Mouse (Mus musculus): Measurements from ENCODE around the gene Coq6. TPM values are rescaled to one million over a fixed set of nuclear protein-coding genes. Genes with fewer than 3 reads are reported as not detected.

Gene Coq6
- polyA plus RNA-seq, 1 experiment from 2014 or later, result 23.2 TPM

DNA sequence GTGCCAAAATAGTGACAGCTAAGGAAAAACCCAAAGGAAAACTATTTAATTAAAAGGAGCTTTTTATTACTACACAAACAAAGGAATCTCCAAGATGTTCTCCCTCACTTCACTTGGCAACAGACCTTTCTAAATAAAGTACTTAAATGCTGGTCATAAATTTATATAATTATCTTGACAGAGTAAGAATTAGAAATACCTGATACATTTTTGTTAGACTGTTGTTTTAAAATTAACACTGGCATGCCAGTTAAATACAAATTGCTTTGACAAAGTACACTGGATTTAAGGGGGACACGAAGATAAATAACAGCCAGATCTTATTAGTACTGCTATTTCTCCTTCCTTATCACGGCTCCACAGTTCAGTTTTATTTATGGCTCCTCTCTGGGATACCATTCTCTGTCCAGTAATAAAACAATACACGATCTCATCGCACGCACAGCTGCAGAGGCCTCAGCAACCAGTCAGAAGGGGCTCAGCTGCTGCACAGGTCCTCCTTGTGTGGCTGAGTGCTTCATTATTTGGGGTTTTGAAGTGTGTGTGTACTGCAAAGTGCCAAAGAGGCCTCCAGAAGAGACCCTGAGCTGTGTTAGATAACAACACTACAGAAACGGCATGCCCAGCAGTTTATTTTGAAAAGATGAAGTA is 12.5 kb downstream of the Coq6 start:
- peaks cover 84% of the 10 kb centered on the region for H3K36me3 ChIP-seq (ENCODE audit: control insufficient read depth, insufficient read depth)

GRCm38 (mm10) chr12:84382369-84382768 is 20.9 kb downstream of the Coq6 start:
- WGBS, result 91% methylated on average over 4 of the region's 4 CpGs
- TF ChIP-seq CTCF (IDR thresholded peaks at IDR 0.05; ENCODE audit: low read depth), result no peak
- Histone ChIP-seq H3K9ac (ENCODE audit: low read depth, low read length) (no peak overlapping the region), H3K4me2 (replicated peaks; ENCODE audit: low read depth) (no peak overlapping the region), H3K4me3 (ENCODE audit: low read depth, low read length) (no peak overlapping the region), H3K9me3 (ENCODE audit: control insufficient read depth) (no peaks in the 10 kb centered on the region), H3K4me1 (replicated peaks; ENCODE audit: control insufficient read depth, insufficient read depth, low read length) (0 out of 2 replicates have a peak, but pooled peaks cover 2% of the 10 kb centered on the region), H3K27ac (ENCODE audit: low read depth, low read length) (no peak overlapping the region), H3K27me3 (replicated peaks; ENCODE audit: control insufficient read depth, insufficient read depth, low read length) (no peaks in the 10 kb centered on the region), H3K36me3 (ENCODE audit: control insufficient read depth, insufficient read depth) (peaks cover 54% of the 10 kb centered on the region)
- no peak for ATAC-seq

More for the DNA sequence above, 12.5 kb downstream of the Coq6 start:
- Histone ChIP-seq H3K9ac (ENCODE audit: low read depth, low read length) (no peak overlapping the region), H3K9me3 (ENCODE audit: control insufficient read depth) (no peaks in the 10 kb centered on the region), H3K4me1 (replicated peaks; ENCODE audit: control insufficient read depth, insufficient read depth, low read length) (0 out of 2 replicates have a peak, but pooled peaks cover 3% of the 10 kb centered on the region), H3K27me3 (replicated peaks; ENCODE audit: control insufficient read depth, insufficient read depth, low read length) (no peaks in the 10 kb centered on the region), H3K4me3 (ENCODE audit: low read depth, low read length) (no peak overlapping the region), H3K4me2 (replicated peaks; ENCODE audit: low read depth) (no peak overlapping the region), H3K27ac (ENCODE audit: low read depth, low read length) (no peak overlapping the region)
- no peak for TF ChIP-seq CTCF (IDR thresholded peaks at IDR 0.05; ENCODE audit: low read depth)
- WGBS, result 39% methylated on average over 6 of the region's 6 CpGs
- no peak; the same call in 1 of the 2 replicates for ATAC-seq

DNA sequence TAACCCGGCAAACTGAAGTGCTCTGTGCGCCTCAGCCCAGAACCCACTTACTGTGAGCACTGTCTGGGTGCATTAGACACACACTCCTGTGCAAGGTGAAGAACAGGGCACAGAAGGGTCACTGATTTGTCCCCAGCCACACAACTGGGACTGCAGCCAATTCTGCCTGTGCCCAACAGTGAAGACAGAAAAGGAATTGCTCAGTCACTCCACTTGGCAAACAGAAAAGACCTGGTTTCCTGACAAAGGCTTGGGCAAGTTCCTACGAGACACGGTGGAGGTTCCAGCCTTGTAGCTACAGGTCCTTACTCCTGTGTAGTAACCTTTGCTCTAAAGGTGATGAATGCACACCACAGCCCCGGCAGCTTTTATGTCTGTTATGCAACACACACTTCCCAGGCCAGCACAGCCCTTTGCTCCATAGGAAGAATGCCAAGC is 23.2 kb downstream of the Coq6 start:
- WGBS, result 39% methylated on average over 5 of the region's 5 CpGs
- no peaks in the 10 kb centered on the region for H3K9me3 ChIP-seq (ENCODE audit: control insufficient read depth)
- ATAC-seq, result peak; percentile 92
- no peaks in the 10 kb centered on the region for H3K27me3 ChIP-seq (replicated peaks; ENCODE audit: control insufficient read depth, insufficient read depth, low read length)
- no peak for TF ChIP-seq CTCF (IDR thresholded peaks at IDR 0.05; ENCODE audit: low read depth)
- 0 out of 2 replicates have a peak, but pooled peaks cover 2% of the 10 kb centered on the region for H3K4me1 ChIP-seq (replicated peaks; ENCODE audit: control insufficient read depth, insufficient read depth, low read length)
- H3K4me3 ChIP-seq (ENCODE audit: low read depth, low read length), result no peak overlapping the region
- H3K9ac ChIP-seq (ENCODE audit: low read depth, low read length), result no peak overlapping the region
- H3K27ac ChIP-seq (ENCODE audit: low read depth, low read length), result peak overlapping the region; percentile 81
- no peak overlapping the region for H3K4me2 ChIP-seq (replicated peaks; ENCODE audit: low read depth)
- peaks cover 46% of the 10 kb centered on the region for H3K36me3 ChIP-seq (ENCODE audit: control insufficient read depth, insufficient read depth)

- 88% methylated on average over 4 of the region's 4 CpGs for WGBS
- Histone ChIP-seq H3K4me2 (replicated peaks; ENCODE audit: low read depth) (no peak overlapping the region), H3K27ac (ENCODE audit: low read depth, low read length) (peak overlapping the region; percentile 81), H3K27me3 (replicated peaks; ENCODE audit: control insufficient read depth, insufficient read depth, low read length) (no peaks in the 10 kb centered on the region), H3K36me3 (ENCODE audit: control insufficient read depth, insufficient read depth) (peaks cover 48% of the 10 kb centered on the region), H3K9ac (ENCODE audit: low read depth, low read length) (no peak overlapping the region), H3K9me3 (ENCODE audit: control insufficient read depth) (no peaks in the 10 kb centered on the region), H3K4me3 (ENCODE audit: low read depth, low read length) (no peak overlapping the region), H3K4me1 (replicated peaks; ENCODE audit: control insufficient read depth, insufficient read depth, low read length) (0 out of 2 replicates have a peak, but pooled peaks cover 2% of the 10 kb centered on the region)
- no peak for TF ChIP-seq CTCF (IDR thresholded peaks at IDR 0.05; ENCODE audit: low read depth)
- ATAC-seq, result no peak
Observed at GRCm38 (mm10) chr12:84385408-84385807, 24.0 kb downstream of the Coq6 start.

- Histone ChIP-seq H3K4me3 (ENCODE audit: low read depth, low read length) (no peak overlapping the region), H3K27me3 (replicated peaks; ENCODE audit: control insufficient read depth, insufficient read depth, low read length) (no peaks in the 10 kb centered on the region), H3K4me1 (replicated peaks; ENCODE audit: control insufficient read depth, insufficient read depth, low read length) (0 out of 2 replicates have a peak, but pooled peaks cover 2% of the 10 kb centered on the region), H3K9me3 (ENCODE audit: control insufficient read depth) (no peaks in the 10 kb centered on the region), H3K4me2 (replicated peaks; ENCODE audit: low read depth) (no peak overlapping the region), H3K27ac (ENCODE audit: low read depth, low read length) (no peak overlapping the region), H3K36me3 (ENCODE audit: control insufficient read depth, insufficient read depth) (peaks cover 41% of the 10 kb centered on the region), H3K9ac (ENCODE audit: low read depth, low read length) (no peak overlapping the region)
- 90% methylated on average over 8 of the region's 8 CpGs for WGBS
- TF ChIP-seq CTCF (IDR thresholded peaks at IDR 0.05; ENCODE audit: low read depth), result no peak
- no peak for ATAC-seq
Observed at GRCm38 (mm10) chr12:84388097-84388496, 26.6 kb downstream of the Coq6 start.

DNA sequence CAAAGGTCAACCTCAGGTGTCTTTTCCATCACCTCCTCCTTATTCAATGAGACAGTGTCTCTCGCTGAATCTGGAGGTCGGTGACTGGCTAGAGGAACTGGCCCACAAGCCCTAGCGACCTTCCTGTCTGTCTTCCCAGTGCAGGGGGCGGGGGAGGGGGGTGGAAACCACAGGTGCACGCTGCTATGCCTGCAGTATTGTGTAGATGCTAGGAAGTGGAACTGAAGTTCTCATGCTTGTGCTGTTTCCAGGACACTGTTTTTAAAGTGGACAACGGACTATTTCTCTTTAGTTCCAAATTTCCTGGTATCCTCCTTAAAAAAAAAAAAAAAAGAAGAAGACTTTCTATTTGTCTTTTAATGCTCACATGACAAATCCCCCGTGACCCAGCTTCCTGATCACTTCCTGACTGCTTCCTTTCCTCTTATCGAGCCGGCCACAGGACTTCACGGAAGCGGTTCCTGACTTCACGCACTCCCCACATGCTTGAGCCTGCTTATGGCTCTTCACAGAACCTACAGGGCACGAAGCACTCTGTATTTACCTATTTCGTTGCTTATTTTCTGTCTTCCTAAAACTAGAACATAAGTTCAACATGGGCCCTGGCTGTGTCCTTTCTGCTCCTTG is 27.4 kb downstream of the Coq6 start:
- H3K4me3 ChIP-seq (ENCODE audit: low read depth, low read length), result no peak overlapping the region
- H3K27me3 ChIP-seq (replicated peaks; ENCODE audit: control insufficient read depth, insufficient read depth, low read length), result no peaks in the 10 kb centered on the region
- H3K27ac ChIP-seq (ENCODE audit: low read depth, low read length), result no peak overlapping the region
- TF ChIP-seq CTCF (IDR thresholded peaks at IDR 0.05; ENCODE audit: low read depth), result no peak
- no peak for ATAC-seq
- H3K4me1 ChIP-seq (replicated peaks; ENCODE audit: control insufficient read depth, insufficient read depth, low read length), result 0 out of 2 replicates have a peak, but pooled peaks cover 2% of the 10 kb centered on the region
- no peak overlapping the region for H3K9ac ChIP-seq (ENCODE audit: low read depth, low read length)
- H3K9me3 ChIP-seq (ENCODE audit: control insufficient read depth), result no peaks in the 10 kb centered on the region
- no peak overlapping the region for H3K4me2 ChIP-seq (replicated peaks; ENCODE audit: low read depth)
- H3K36me3 ChIP-seq (ENCODE audit: control insufficient read depth, insufficient read depth), result peaks cover 47% of the 10 kb centered on the region
- 75% methylated on average over 14 of the region's 14 CpGs for WGBS

Data from intestine, postnatal 0 days (tissue).